Mouse (Mus musculus): ENCODE measurements around the gene Sh3pxd2a. TPM values are rescaled to one million over a fixed set of nuclear protein-coding genes. Genes with fewer than 3 reads are reported as not detected.

The Sh3pxd2a gene
- polyA plus RNA-seq, 1 experiment from 2014 or later: 6.9 TPM

GRCm38 (mm10) chr19:47406524-47406923, 57.7 kb downstream of the Sh3pxd2a start:
- ATAC-seq (ENCODE audit: low FRiP score) (no peak), DNase-seq (ENCODE audit: low spot score) (no peak)
- 79% methylated on average over 6 of the region's 6 CpGs for WGBS
- H3K4me3 ChIP-seq (ENCODE audit: low read depth, low read length): no peak overlapping the region
- H3K9ac ChIP-seq (ENCODE audit: low read depth, low read length): no peak overlapping the region
- H3K9me3 ChIP-seq (ENCODE audit: control insufficient read depth, low read length): no peaks in the 10 kb centered on the region
- H3K4me2 ChIP-seq (replicated peaks; ENCODE audit: low read depth, low read length): no peak overlapping the region
- H3K27ac ChIP-seq (ENCODE audit: low read depth, low read length): no peak overlapping the region
- no peaks in the 10 kb centered on the region for H3K27me3 ChIP-seq (ENCODE audit: control insufficient read depth, insufficient read depth, low read length)
- H3K36me3 ChIP-seq (ENCODE audit: control insufficient read depth, insufficient read depth, low read length): no peaks in the 10 kb centered on the region
- no peaks in the 10 kb centered on the region for H3K4me1 ChIP-seq (replicated peaks; ENCODE audit: control insufficient read depth, insufficient read depth, low read length)

GRCm38 (mm10) chr19:47405548-47405947, 58.7 kb downstream of the Sh3pxd2a start:
- Histone ChIP-seq H3K9ac (ENCODE audit: low read depth, low read length) (no peak overlapping the region), H3K4me3 (ENCODE audit: low read depth, low read length) (no peak overlapping the region), H3K9me3 (ENCODE audit: control insufficient read depth, low read length) (no peaks in the 10 kb centered on the region), H3K4me1 (replicated peaks; ENCODE audit: control insufficient read depth, insufficient read depth, low read length) (no peaks in the 10 kb centered on the region), H3K27me3 (ENCODE audit: control insufficient read depth, insufficient read depth, low read length) (no peaks in the 10 kb centered on the region), H3K27ac (ENCODE audit: low read depth, low read length) (no peak overlapping the region), H3K4me2 (replicated peaks; ENCODE audit: low read depth, low read length) (no peak overlapping the region), H3K36me3 (ENCODE audit: control insufficient read depth, insufficient read depth, low read length) (no peaks in the 10 kb centered on the region)
- ATAC-seq (ENCODE audit: low FRiP score) (no peak), DNase-seq (ENCODE audit: low spot score) (no peak)
- WGBS: 94% methylated on average over 8 of the region's 8 CpGs

GRCm38 (mm10) chr19:47403391-47404379, 60.5 kb downstream of the Sh3pxd2a start:
- no peak overlapping the region for H3K9ac ChIP-seq (ENCODE audit: low read depth, low read length)
- H3K27ac ChIP-seq (ENCODE audit: low read depth, low read length): no peak overlapping the region
- no peaks in the 10 kb centered on the region for H3K9me3 ChIP-seq (ENCODE audit: control insufficient read depth, low read length)
- H3K4me2 ChIP-seq (replicated peaks; ENCODE audit: low read depth, low read length): no peak overlapping the region
- ATAC-seq (ENCODE audit: low FRiP score) (no peak), DNase-seq (ENCODE audit: low spot score) (no peak)
- H3K4me1 ChIP-seq (replicated peaks; ENCODE audit: control insufficient read depth, insufficient read depth, low read length): no peaks in the 10 kb centered on the region
- H3K36me3 ChIP-seq (ENCODE audit: control insufficient read depth, insufficient read depth, low read length): no peaks in the 10 kb centered on the region
- no peaks in the 10 kb centered on the region for H3K27me3 ChIP-seq (ENCODE audit: control insufficient read depth, insufficient read depth, low read length)
- 78% methylated on average over 3 of the region's 3 CpGs for WGBS
- H3K4me3 ChIP-seq (ENCODE audit: low read depth, low read length): no peak overlapping the region

GRCm38 (mm10) chr19:47402976-47403375, 61.2 kb downstream of the Sh3pxd2a start:
- DNase-seq (ENCODE audit: low spot score): no peak
- no peak for ATAC-seq (ENCODE audit: low FRiP score)
- no peak overlapping the region for H3K9ac ChIP-seq (ENCODE audit: low read depth, low read length)
- no peaks in the 10 kb centered on the region for H3K9me3 ChIP-seq (ENCODE audit: control insufficient read depth, low read length)
- WGBS: 36% methylated on average over 6 of the region's 6 CpGs
- H3K27me3 ChIP-seq (ENCODE audit: control insufficient read depth, insufficient read depth, low read length): no peaks in the 10 kb centered on the region
- H3K4me3 ChIP-seq (ENCODE audit: low read depth, low read length): no peak overlapping the region
- no peak overlapping the region for H3K4me2 ChIP-seq (replicated peaks; ENCODE audit: low read depth, low read length)
- H3K27ac ChIP-seq (ENCODE audit: low read depth, low read length): peak overlapping the region; percentile 11; the same call in 1 of the 2 replicates
- H3K36me3 ChIP-seq (ENCODE audit: control insufficient read depth, insufficient read depth, low read length): no peaks in the 10 kb centered on the region
- H3K4me1 ChIP-seq (replicated peaks; ENCODE audit: control insufficient read depth, insufficient read depth, low read length): no peaks in the 10 kb centered on the region

GRCm38 (mm10) chr19:47402544-47402943, 61.7 kb downstream of the Sh3pxd2a start:
- no peaks in the 10 kb centered on the region for H3K4me1 ChIP-seq (replicated peaks; ENCODE audit: control insufficient read depth, insufficient read depth, low read length)
- ATAC-seq (ENCODE audit: low FRiP score): no peak

GRCm38 (mm10) chr19:47399709-47400108, 64.5 kb downstream of the Sh3pxd2a start:
- Histone ChIP-seq H3K9me3 (ENCODE audit: control insufficient read depth, low read length) (no peaks in the 10 kb centered on the region), H3K27me3 (ENCODE audit: control insufficient read depth, insufficient read depth, low read length) (no peaks in the 10 kb centered on the region), H3K27ac (ENCODE audit: low read depth, low read length) (no peak overlapping the region), H3K4me2 (replicated peaks; ENCODE audit: low read depth, low read length) (no peak overlapping the region), H3K9ac (ENCODE audit: low read depth, low read length) (no peak overlapping the region), H3K4me3 (ENCODE audit: low read depth, low read length) (no peak overlapping the region), H3K36me3 (ENCODE audit: control insufficient read depth, insufficient read depth, low read length) (no peaks in the 10 kb centered on the region), H3K4me1 (replicated peaks; ENCODE audit: control insufficient read depth, insufficient read depth, low read length) (no peaks in the 10 kb centered on the region)
- no peak for ATAC-seq (ENCODE audit: low FRiP score)
- WGBS: 85% methylated on average over 4 of the region's 4 CpGs
- DNase-seq (ENCODE audit: low spot score): no peak

More at GRCm38 (mm10) chr19:47402544-47402943, 61.7 kb downstream of the Sh3pxd2a start:
- no peak for DNase-seq (ENCODE audit: low spot score)
- H3K4me2 ChIP-seq (replicated peaks; ENCODE audit: low read depth, low read length): no peak overlapping the region
- no peaks in the 10 kb centered on the region for H3K9me3 ChIP-seq (ENCODE audit: control insufficient read depth, low read length)
- H3K27me3 ChIP-seq (ENCODE audit: control insufficient read depth, insufficient read depth, low read length): no peaks in the 10 kb centered on the region
- no peak overlapping the region for H3K4me3 ChIP-seq (ENCODE audit: low read depth, low read length)
- peak overlapping the region; percentile 11; the same call in 1 of the 2 replicates for H3K27ac ChIP-seq (ENCODE audit: low read depth, low read length)
- H3K9ac ChIP-seq (ENCODE audit: low read depth, low read length): no peak overlapping the region
- WGBS: 88% methylated on average over 4 of the region's 4 CpGs
- no peaks in the 10 kb centered on the region for H3K36me3 ChIP-seq (ENCODE audit: control insufficient read depth, insufficient read depth, low read length)

- Histone ChIP-seq H3K4me3 (ENCODE audit: low read depth, low read length) (no peak overlapping the region), H3K4me2 (replicated peaks; ENCODE audit: low read depth, low read length) (no peak overlapping the region), H3K27me3 (ENCODE audit: control insufficient read depth, insufficient read depth, low read length) (no peaks in the 10 kb centered on the region), H3K4me1 (replicated peaks; ENCODE audit: control insufficient read depth, insufficient read depth, low read length) (no peaks in the 10 kb centered on the region), H3K9ac (ENCODE audit: low read depth, low read length) (no peak overlapping the region), H3K27ac (ENCODE audit: low read depth, low read length) (no peak overlapping the region), H3K9me3 (ENCODE audit: control insufficient read depth, low read length) (no peaks in the 10 kb centered on the region), H3K36me3 (ENCODE audit: control insufficient read depth, insufficient read depth, low read length) (no peaks in the 10 kb centered on the region)
- no peak for ATAC-seq (ENCODE audit: low FRiP score)
- WGBS: 91% methylated on average over 11 of the region's 11 CpGs
- DNase-seq (ENCODE audit: low spot score): no peak
Observed at GRCm38 (mm10) chr19:47399029-47399428, 65.2 kb downstream of the Sh3pxd2a start.

- ATAC-seq (ENCODE audit: low FRiP score) (no peak), DNase-seq (ENCODE audit: low spot score) (no peak)
- H3K27ac ChIP-seq (ENCODE audit: low read depth, low read length): no peak overlapping the region
- H3K4me2 ChIP-seq (replicated peaks; ENCODE audit: low read depth, low read length): no peak overlapping the region
- no peaks in the 10 kb centered on the region for H3K27me3 ChIP-seq (ENCODE audit: control insufficient read depth, insufficient read depth, low read length)
- no peak overlapping the region for H3K4me3 ChIP-seq (ENCODE audit: low read depth, low read length)
- no peak overlapping the region for H3K9ac ChIP-seq (ENCODE audit: low read depth, low read length)
- no peaks in the 10 kb centered on the region for H3K36me3 ChIP-seq (ENCODE audit: control insufficient read depth, insufficient read depth, low read length)
- no peaks in the 10 kb centered on the region for H3K9me3 ChIP-seq (ENCODE audit: control insufficient read depth, low read length)
- no peaks in the 10 kb centered on the region for H3K4me1 ChIP-seq (replicated peaks; ENCODE audit: control insufficient read depth, insufficient read depth, low read length)
- WGBS: 58% methylated on average over 18 of the region's 18 CpGs
Observed at GRCm38 (mm10) chr19:47397882-47398671, 66.1 kb downstream of the Sh3pxd2a start.

Measured in hindbrain, embryonic 11.5 days (tissue).